Mouse (Mus musculus): ENCODE results near the gene Tnfsf10.

DNA sequence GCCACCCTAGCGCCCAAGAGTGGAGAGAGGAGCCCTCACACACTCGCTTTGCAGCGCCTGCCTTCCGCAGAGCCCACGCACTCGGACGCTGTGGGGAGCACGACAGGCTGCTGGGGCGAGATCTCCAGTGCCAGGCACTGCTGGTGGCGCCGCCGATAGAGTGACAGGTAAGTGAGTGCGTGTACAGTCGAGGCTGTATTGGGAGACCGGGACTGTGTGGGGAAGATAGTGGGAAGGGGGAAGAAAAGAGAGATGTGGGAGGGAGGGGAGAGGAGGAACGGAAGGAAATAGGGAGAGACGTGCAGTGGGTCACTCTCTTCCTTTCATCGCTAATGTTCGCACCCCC is 54.4 kb downstream of the Tnfsf10 start, which contains the start of gene Ghsr:
- TF ChIP-seq CTCF (IDR thresholded peaks at IDR 0.05; ENCODE audit: extremely low read depth, insufficient read depth, insufficient read length, insufficient replicate concordance) (no peak), POLR2A (IDR thresholded peaks at IDR 0.05; ENCODE audit: low read depth, low read length) (no peak)
